Mouse (Mus musculus): Measurements from ENCODE around the gene Mfsd12. TPM values are rescaled to one million over a fixed set of nuclear protein-coding genes. Genes with fewer than 3 reads are reported as not detected.

The Mfsd12 gene
- polyA plus RNA-seq, 1 experiment from 2014 or later = 4.1 TPM

- no peak overlapping the region for H3K27ac ChIP-seq (ENCODE audit: low read depth, low read length)
- peaks cover 31% of the 10 kb centered on the region for H3K27me3 ChIP-seq (replicated peaks; ENCODE audit: control insufficient read depth, insufficient read depth, low read length)
- ATAC-seq = no peak
- WGBS = 4% methylated on average over 55 of the region's 55 CpGs
- DNase-seq (ENCODE audit: low spot score) = peak; percentile 78
- H3K9me3 ChIP-seq (replicated peaks; ENCODE audit: control insufficient read depth, low read length) = no peaks in the 10 kb centered on the region
- peaks cover 10% of the 10 kb centered on the region for H3K36me3 ChIP-seq (ENCODE audit: control insufficient read depth, insufficient read depth, low read length)
- H3K9ac ChIP-seq (ENCODE audit: low read length) = peak overlapping the region; percentile 37
- H3K4me3 ChIP-seq (ENCODE audit: low read depth, low read length) = peak overlapping the region; percentile 13; the same call in 1 of the 2 replicates
- peaks cover 15% of the 10 kb centered on the region for H3K4me1 ChIP-seq (ENCODE audit: control insufficient read depth, insufficient read depth, low read length)
- H3K4me2 ChIP-seq (ENCODE audit: low read length) = peak overlapping the region; percentile 48
These were observed 10.7 kb upstream of the Mfsd12 start for GRCm38 (mm10) chr10:81346453-81347067.

- no peak for DNase-seq (ENCODE audit: low spot score)
- 4% methylated on average over 12 of the region's 12 CpGs for WGBS
- Histone ChIP-seq H3K36me3 (ENCODE audit: control insufficient read depth, insufficient read depth, low read length) (peaks cover 10% of the 10 kb centered on the region), H3K4me1 (ENCODE audit: control insufficient read depth, insufficient read depth, low read length) (peaks cover 15% of the 10 kb centered on the region), H3K9me3 (replicated peaks; ENCODE audit: control insufficient read depth, low read length) (no peaks in the 10 kb centered on the region), H3K9ac (ENCODE audit: low read length) (peak overlapping the region; percentile 79), H3K4me3 (ENCODE audit: low read depth, low read length) (peak overlapping the region; percentile 72), H3K27me3 (replicated peaks; ENCODE audit: control insufficient read depth, insufficient read depth, low read length) (peaks cover 7% of the 10 kb centered on the region; the same call in 1 of the 2 replicates), H3K27ac (ENCODE audit: low read depth, low read length) (no peak overlapping the region), H3K4me2 (ENCODE audit: low read length) (peak overlapping the region; percentile 92)
- no peak for ATAC-seq
These were observed 8.1 kb upstream of the Mfsd12 start for GRCm38 (mm10) chr10:81349146-81349545.

- H3K36me3 ChIP-seq (ENCODE audit: control insufficient read depth, insufficient read depth, low read length) = peaks cover 10% of the 10 kb centered on the region
These were observed 7.3 kb upstream of the Mfsd12 start for GRCm38 (mm10) chr10:81349961-81350350.

GRCm38 (mm10) chr10:81350351-81351063 lies 6.8 kb upstream of the Mfsd12 start, which contains the start of gene Hmg20b:
Gene Hmg20b (minus strand): TSS chr10:81350480.
- H3K36me3 ChIP-seq (ENCODE audit: control insufficient read depth, insufficient read depth, low read length) = peaks cover 10% of the 10 kb centered on the region
- ATAC-seq (peak; percentile 96), DNase-seq (ENCODE audit: low spot score) (peak; percentile 99)
- WGBS = under 1% methylated on average over 54 of the region's 54 CpGs
- peak within 1 kb of the TSS; percentile 79 for H3K9ac ChIP-seq (ENCODE audit: low read length)
- peak within 1 kb of the TSS; percentile 72 for H3K4me3 ChIP-seq (ENCODE audit: low read depth, low read length)
- no peaks in the 10 kb centered on the region for H3K9me3 ChIP-seq (replicated peaks; ENCODE audit: control insufficient read depth, low read length)
- H3K27me3 ChIP-seq (replicated peaks; ENCODE audit: control insufficient read depth, insufficient read depth, low read length) = no peaks in the 10 kb centered on the region; the same call in 1 of the 2 replicates
- H3K4me2 ChIP-seq (ENCODE audit: low read length) = peak within 1 kb of the TSS; percentile 92
- H3K4me1 ChIP-seq (ENCODE audit: control insufficient read depth, insufficient read depth, low read length) = peaks cover 15% of the 10 kb centered on the region
- peak within 1 kb of the TSS; percentile 33; the same call in 1 of the 2 replicates for H3K27ac ChIP-seq (ENCODE audit: low read depth, low read length)

More at GRCm38 (mm10) chr10:81349961-81350350, 7.3 kb upstream of the Mfsd12 start:
- Histone ChIP-seq H3K4me1 (ENCODE audit: control insufficient read depth, insufficient read depth, low read length) (peaks cover 15% of the 10 kb centered on the region), H3K4me3 (ENCODE audit: low read depth, low read length) (peak overlapping the region; percentile 72), H3K9me3 (replicated peaks; ENCODE audit: control insufficient read depth, low read length) (no peaks in the 10 kb centered on the region), H3K4me2 (ENCODE audit: low read length) (peak overlapping the region; percentile 92), H3K27ac (ENCODE audit: low read depth, low read length) (no peak overlapping the region), H3K9ac (ENCODE audit: low read length) (peak overlapping the region; percentile 79), H3K27me3 (replicated peaks; ENCODE audit: control insufficient read depth, insufficient read depth, low read length) (peaks cover 3% of the 10 kb centered on the region; the same call in 1 of the 2 replicates)
- ATAC-seq (peak; percentile 25), DNase-seq (ENCODE audit: low spot score) (no peak)
- under 1% methylated on average over 28 of the region's 29 CpGs for WGBS

- no peaks in the 10 kb centered on the region for H3K27me3 ChIP-seq (replicated peaks; ENCODE audit: control insufficient read depth, insufficient read depth, low read length)
- H3K4me2 ChIP-seq (ENCODE audit: low read length) = no peak overlapping the region
- DNase-seq (ENCODE audit: low spot score) (no peak), ATAC-seq (no peak)
- WGBS = 28% methylated on average over 9 of the region's 9 CpGs
- peaks cover 10% of the 10 kb centered on the region for H3K36me3 ChIP-seq (ENCODE audit: control insufficient read depth, insufficient read depth, low read length)
- no peak overlapping the region for H3K9ac ChIP-seq (ENCODE audit: low read length)
- no peak overlapping the region for H3K27ac ChIP-seq (ENCODE audit: low read depth, low read length)
- no peak overlapping the region for H3K4me3 ChIP-seq (ENCODE audit: low read depth, low read length)
- peaks cover 11% of the 10 kb centered on the region for H3K4me1 ChIP-seq (ENCODE audit: control insufficient read depth, insufficient read depth, low read length)
- H3K9me3 ChIP-seq (replicated peaks; ENCODE audit: control insufficient read depth, low read length) = no peaks in the 10 kb centered on the region
These were observed 5.5 kb upstream of the Mfsd12 start for GRCm38 (mm10) chr10:81351678-81352291.

GRCm38 (mm10) chr10:81354738-81355477 lies 2.4 kb upstream of the Mfsd12 start:
- peaks cover 3% of the 10 kb centered on the region; the same call in 1 of the 2 replicates for H3K4me1 ChIP-seq (ENCODE audit: control insufficient read depth, insufficient read depth, low read length)
- no peak overlapping the region for H3K4me3 ChIP-seq (ENCODE audit: low read depth, low read length)
- no peak overlapping the region for H3K27ac ChIP-seq (ENCODE audit: low read depth, low read length)
- no peaks in the 10 kb centered on the region for H3K9me3 ChIP-seq (replicated peaks; ENCODE audit: control insufficient read depth, low read length)
- no peaks in the 10 kb centered on the region for H3K27me3 ChIP-seq (replicated peaks; ENCODE audit: control insufficient read depth, insufficient read depth, low read length)
- H3K36me3 ChIP-seq (ENCODE audit: control insufficient read depth, insufficient read depth, low read length) = no peaks in the 10 kb centered on the region
- ATAC-seq (no peak), DNase-seq (ENCODE audit: low spot score) (no peak)
- H3K4me2 ChIP-seq (ENCODE audit: low read length) = no peak overlapping the region
- 74% methylated on average over 9 of the region's 9 CpGs for WGBS
- no peak overlapping the region for H3K9ac ChIP-seq (ENCODE audit: low read length)

- Histone ChIP-seq H3K9ac (ENCODE audit: low read length) (no peak overlapping the region), H3K4me1 (ENCODE audit: control insufficient read depth, insufficient read depth, low read length) (peaks cover 3% of the 10 kb centered on the region; the same call in 1 of the 2 replicates), H3K36me3 (ENCODE audit: control insufficient read depth, insufficient read depth, low read length) (no peaks in the 10 kb centered on the region), H3K27ac (ENCODE audit: low read depth, low read length) (no peak overlapping the region), H3K27me3 (replicated peaks; ENCODE audit: control insufficient read depth, insufficient read depth, low read length) (no peaks in the 10 kb centered on the region), H3K9me3 (replicated peaks; ENCODE audit: control insufficient read depth, low read length) (no peaks in the 10 kb centered on the region), H3K4me2 (ENCODE audit: low read length) (no peak overlapping the region), H3K4me3 (ENCODE audit: low read depth, low read length) (no peak overlapping the region)
- 80% methylated on average over 4 of the region's 4 CpGs for WGBS
- ATAC-seq (no peak), DNase-seq (ENCODE audit: low spot score) (no peak)
These were observed 1.8 kb upstream of the Mfsd12 start for GRCm38 (mm10) chr10:81355533-81355932.

GRCm38 (mm10) chr10:81356352-81356990 lies 820 bp upstream of the Mfsd12 start:
- WGBS = 48% methylated on average over 12 of the region's 12 CpGs
- H3K4me3 ChIP-seq (ENCODE audit: low read depth, low read length) = peak overlapping the region; percentile 68; the same call in 1 of the 2 replicates
- H3K27me3 ChIP-seq (replicated peaks; ENCODE audit: control insufficient read depth, insufficient read depth, low read length) = no peaks in the 10 kb centered on the region
- ATAC-seq (no peak), DNase-seq (ENCODE audit: low spot score) (no peak)
- H3K27ac ChIP-seq (ENCODE audit: low read depth, low read length) = no peak overlapping the region
- H3K9ac ChIP-seq (ENCODE audit: low read length) = no peak overlapping the region
- H3K4me2 ChIP-seq (ENCODE audit: low read length) = peak overlapping the region; percentile 97
- H3K36me3 ChIP-seq (ENCODE audit: control insufficient read depth, insufficient read depth, low read length) = no peaks in the 10 kb centered on the region; the same call in 1 of the 2 replicates
- peaks cover 3% of the 10 kb centered on the region; the same call in 1 of the 2 replicates for H3K4me1 ChIP-seq (ENCODE audit: control insufficient read depth, insufficient read depth, low read length)
- no peaks in the 10 kb centered on the region for H3K9me3 ChIP-seq (replicated peaks; ENCODE audit: control insufficient read depth, low read length)

Data from forebrain, embryonic 14.5 days (tissue).